Mouse (Mus musculus): ENCODE data around the gene Dvl1.

DNA sequence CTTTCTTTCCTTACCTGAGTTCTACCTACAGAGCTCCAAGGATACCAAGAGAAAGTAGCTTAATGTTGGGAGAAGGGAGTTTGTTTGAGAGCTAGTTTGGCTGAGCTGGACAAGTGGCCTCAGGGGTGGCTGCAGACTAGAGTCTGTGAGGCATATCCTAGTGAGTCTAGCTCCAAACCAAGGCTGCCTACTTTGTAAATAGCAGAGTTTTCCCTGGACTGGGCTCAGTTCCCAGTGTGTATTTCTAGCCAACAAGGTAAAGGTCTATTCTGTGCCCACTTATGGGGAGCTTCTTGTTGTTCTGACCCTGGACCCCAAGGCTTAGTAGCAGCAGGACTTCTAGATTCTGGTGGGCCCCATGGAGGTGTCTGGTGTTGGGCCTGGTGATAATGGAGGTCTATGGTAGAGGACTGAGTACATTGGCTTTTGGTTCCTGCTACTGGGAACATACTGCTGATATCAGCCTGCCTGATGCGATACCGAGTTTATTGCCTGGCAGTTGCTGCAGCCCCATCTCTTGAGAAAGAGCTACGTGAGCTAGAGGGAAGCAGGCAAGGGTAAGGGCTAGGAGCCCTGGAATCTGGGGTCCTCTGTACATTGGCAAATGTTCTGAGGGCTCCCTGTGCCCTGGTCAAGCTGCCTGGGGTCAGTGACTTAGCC is 2.7 kb downstream of the Dvl1 start:
- TF ChIP-seq POLR2A (IDR thresholded peaks at IDR 0.05; ENCODE audit: low read depth, low read length), result no peak
- TF ChIP-seq CTCF (IDR thresholded peaks at IDR 0.05; ENCODE audit: extremely low read depth, insufficient read length, insufficient replicate concordance, low read depth, low read length), result no peak

Measured in small intestine, adult 2 months (tissue).